Mouse (Mus musculus) adrenal gland, postnatal 36 days (tissue): ENCODE data around the gene Irf8. TPM values are rescaled to one million over a fixed set of nuclear protein-coding genes. Genes with fewer than 3 reads are reported as not detected.

Experiments
- DNase-seq, 2 experiments: peaks; one replicate each; pipeline ENCODE4 v3.0.0; 2021; ENCODE audit warnings: mixed read lengths in 1 of 2
- total RNA-seq, 2 experiments: library from RNA; stranded (reverse); gene quantifications; 2 replicates each; pipeline ENCODE4 v1.2.3; 2021

The Irf8 gene
- total RNA-seq, 2 experiments from 2014 or later: 9.8 to 44.7 TPM

DNA sequence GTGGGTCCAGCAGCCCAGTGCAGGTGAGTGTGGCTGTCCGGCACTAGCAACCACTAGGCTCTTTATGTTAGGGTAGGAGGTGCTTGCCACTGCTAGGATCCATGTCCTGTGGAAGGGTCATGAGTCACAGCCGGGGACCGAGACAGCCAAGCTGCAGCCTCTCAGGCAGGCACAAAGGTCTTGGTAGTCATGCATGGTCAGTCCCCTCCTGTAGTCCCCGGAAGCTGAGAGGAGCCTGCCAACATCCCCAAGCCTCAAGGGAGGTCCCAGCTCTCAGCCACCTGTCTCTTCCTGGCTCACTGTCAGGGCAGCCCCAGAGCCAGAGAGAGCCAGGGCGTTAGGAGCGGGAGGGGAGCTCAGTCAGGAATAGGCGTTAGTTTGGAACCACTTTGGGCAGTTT is 11.1 kb downstream of the Irf8 start:
- no peak for DNase-seq

DNA sequence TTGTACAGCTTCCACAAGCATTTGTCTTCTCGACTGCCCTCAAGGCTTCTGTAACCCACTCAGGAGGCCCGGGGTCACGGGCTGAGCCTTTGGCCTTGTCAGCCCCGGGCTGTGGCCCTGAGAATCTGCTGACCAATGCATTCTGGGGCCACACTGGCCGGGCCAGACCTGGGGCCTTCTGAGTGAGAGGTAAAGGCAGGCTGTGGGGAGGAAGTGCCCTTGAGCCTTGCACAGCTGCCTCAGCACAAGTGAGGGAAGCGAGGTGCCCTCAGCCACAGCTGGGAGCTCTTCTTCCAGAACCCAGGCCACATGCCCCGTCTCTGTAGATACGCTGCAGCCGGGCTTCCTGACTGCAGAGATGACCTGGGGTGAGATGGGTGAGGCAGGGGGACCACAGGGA is 14.5 kb downstream of the Irf8 start:
- peak; percentile 68 to 85 for DNase-seq

DNA sequence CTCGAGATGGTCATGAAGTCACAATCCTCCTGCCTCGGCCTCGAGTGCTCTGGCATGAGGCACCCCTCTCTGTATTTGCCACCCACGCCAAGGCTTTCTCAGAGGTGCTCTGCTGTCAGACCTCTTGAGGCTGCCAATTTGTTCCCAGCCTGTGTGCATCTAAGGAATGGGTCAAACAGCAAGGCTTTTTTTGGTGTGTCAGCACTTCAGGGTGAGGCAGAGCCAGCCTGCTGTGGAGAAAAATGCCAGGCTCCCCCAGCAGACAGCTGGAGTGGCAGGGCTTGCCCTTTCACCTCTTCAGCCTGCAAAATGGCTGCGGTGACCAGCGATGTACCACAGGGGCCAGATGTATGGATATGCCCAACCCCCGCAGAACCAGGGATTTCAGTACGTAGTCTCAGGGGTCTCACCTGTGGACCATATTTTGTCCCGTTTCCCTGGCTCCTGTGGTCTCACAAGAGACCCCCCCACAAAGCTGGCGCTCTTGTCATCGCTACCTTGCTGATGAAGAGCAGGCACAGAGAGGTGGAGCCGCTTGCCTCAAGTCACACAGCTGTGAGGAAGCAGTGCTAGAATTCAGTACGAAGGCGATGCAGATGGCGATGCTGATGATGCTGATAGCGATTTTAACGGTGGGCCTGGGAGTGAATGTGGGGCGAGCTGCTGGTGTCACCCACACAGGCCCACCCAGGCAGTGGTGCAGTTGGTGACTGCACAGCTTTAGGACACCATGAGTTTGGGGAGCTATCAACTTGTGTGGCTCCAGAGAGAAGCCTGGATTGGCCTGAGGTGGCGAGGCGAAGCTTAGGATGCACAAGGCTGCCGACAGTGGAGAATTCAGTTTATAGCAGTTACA is 15.3 kb downstream of the Irf8 start:
- DNase-seq: no peak

DNA sequence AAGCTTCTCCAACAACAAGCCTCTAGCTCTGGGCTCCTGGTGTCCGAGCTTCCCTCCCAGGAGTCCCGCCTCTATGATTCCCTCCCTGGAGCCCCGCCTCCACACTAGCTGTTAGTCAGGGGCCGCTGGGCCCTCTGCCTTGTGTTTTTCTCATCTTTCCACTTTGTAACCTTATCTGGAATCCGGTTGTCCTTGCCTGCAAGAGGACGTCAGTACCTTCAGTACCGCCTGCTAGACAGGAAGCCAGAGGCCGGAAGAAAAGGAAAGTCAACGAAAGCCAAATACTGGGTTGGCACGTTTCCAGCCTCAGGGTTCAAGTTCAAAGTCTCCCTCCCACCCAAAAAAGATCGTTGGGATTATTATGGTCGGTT is 15.9 kb downstream of the Irf8 start:
- DNase-seq: peak; percentile 87 to 89

DNA sequence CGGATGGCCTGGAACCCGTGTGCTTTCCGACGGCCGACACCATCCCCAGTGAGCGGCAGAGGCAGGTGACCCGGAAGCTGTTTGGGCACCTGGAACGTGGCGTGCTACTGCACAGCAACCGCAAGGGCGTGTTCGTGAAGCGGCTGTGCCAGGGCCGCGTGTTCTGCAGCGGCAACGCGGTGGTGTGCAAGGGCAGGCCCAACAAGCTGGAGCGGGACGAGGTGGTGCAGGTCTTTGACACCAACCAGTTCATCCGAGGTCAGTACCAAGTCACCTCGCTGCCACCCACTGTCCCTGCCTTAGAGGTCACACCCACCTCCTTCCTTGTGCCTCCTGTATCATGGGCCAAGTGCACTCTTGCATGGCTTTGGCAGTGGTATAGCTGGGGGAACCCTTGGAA is 17.3 kb downstream of the Irf8 start:
- no peak for DNase-seq

- no peak for DNase-seq
Observed at GRCm38 (mm10) chr8:120755306-120756297, 19.4 kb downstream of the Irf8 start.

DNA sequence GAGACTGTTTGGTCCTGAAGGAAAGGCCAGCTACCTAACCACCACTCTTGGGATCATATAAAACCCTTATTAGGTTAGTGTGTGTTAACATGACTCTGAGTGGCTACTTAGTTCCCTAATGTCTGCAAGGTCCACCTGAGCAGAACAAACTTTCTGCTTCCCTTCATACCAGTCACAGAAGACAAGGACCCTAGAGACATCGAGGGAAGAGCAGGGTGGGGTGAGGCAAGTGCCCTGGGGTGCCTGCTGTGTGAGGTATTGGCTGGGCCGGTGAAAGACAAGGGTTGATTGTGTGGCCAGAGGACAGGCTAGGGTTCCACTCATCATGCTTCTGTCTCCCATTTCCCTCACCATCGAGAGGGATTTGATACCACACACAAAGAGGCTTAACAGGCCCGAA is 21.8 kb downstream of the Irf8 start:
- no peak for DNase-seq

DNA sequence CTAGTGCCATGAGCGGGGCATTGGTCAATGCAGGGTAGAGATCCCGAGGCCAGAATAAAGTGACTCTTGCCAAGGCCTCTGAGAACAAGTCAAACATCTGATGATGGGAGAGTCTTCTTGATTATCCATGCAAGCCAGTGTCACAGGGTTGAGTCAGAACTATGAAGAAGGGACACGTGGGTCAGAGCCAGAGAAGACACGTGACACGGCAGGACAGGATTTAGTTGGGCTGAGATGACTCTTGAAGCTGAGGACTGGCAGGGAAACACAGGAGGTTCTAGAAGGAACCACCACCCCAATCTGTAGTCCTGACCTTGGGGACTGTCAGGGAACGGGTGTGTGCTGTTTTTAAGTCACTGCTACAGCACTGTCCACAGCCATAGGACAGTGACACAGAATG is 23.7 kb downstream of the Irf8 start:
- peak in 1 of 2 experiments; percentile 59 for DNase-seq

DNA sequence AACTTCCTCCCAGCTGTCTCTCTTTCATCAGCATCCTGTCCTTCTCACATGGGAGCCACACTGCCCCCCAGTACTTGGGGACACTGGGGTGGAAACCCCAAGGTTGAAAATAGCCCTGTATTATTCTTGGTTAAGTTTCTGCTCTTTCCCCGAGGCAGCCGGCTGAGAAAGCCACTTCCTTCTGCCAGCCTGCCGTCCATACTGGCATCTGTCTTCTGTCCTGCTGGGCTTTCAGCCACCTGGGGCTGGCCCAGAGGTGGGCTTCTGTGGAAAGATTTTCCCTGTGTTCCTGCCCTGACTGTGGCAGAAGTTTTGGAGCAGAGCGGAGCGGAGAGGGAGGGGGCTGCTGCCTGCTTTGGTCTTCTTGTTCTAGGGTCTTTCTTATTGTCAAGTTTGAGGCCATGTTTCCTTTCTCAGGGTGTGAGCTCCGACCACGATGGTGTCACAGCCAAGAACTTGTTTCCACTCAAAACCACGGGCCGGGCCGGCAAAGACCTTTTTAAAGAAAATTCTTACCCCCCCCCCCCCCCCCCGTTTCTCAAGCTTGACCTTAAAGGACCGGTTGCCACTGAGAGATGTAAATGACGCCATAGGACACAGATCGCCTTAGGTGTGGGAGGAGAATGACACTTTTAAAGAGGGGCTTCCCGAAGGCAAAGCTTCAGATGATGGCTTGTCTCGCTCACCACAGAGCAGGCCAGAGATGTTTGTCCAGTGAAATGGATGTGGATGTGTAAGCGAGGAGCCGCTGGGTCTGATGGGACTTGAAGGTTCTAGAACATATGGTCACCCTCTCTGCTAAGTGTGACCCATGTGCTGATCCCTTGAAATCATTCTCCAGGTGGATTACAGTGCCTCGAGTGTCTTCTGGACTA is 24.4 kb downstream of the Irf8 start:
- DNase-seq: no peak

GRCm38 (mm10) chr8:120763267-120763666 is 27.1 kb downstream of the Irf8 start:
- no peak for DNase-seq

DNA sequence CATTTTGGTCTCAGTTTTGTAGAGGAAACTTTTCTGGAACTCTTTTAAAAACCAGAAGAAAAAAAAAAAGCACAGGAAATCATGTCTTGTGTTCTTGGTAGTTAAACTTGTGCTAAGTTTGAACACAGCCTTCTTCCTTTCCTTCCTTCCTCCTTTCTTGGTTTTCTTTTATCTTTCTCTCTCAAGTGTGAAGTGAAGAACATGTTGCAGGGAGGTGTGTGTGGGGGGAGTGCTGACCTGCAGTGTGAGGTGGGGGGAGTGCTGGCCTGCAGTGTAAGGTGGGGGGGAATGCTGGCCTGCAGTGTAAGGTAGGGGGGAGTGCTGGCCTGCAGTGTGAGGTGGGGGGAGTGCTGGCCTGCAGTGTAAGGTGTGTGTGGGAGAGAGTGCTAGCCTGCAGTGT is 28.5 kb downstream of the Irf8 start:
- DNase-seq: no peak

GRCm38 (mm10) chr8:120766622-120767021 is 30.5 kb downstream of the Irf8 start:
- no peak for DNase-seq

DNA sequence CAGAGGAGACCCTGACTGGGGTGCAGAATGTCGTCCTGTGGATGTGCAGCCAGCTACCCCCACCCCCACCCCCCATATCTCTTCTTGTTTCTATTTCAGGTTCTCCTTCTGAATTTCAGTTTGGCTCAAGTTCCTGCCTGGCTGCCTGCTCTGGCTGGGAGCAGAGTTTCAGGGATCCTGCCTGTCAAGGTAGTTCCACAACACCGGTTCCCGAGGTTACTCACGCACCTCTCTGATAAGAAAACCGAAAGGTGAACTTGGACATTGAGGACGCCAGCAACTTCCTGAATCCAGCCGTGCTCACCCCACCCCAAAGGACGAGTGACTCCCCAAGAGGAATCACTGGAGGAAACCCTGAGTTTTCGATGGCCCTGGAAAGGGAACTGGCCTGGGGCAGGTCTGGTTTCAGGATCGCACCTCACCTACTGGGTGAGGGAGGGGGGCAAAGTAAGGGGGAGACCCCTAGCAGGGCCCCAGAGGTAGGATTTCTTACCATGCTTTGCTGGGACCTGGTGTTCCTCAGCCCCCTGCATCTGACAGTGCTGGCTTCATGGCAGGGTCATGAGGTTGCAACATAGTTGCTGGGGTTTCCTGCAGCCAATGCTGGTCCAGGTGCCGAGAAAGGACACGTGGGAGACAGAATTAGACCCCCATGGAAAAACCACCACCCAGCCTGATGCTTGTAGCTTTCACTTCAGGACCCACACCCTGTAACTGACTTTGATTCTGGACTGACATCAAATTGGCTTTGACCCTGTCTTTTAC is 32.5 kb downstream of the Irf8 start:
- no peak for DNase-seq

- DNase-seq: no peak
Observed at GRCm38 (mm10) chr8:120777184-120777583, 41.0 kb downstream of the Irf8 start.

GRCm38 (mm10) chr8:120777732-120778131 is 41.6 kb downstream of the Irf8 start:
- DNase-seq: no peak

DNA sequence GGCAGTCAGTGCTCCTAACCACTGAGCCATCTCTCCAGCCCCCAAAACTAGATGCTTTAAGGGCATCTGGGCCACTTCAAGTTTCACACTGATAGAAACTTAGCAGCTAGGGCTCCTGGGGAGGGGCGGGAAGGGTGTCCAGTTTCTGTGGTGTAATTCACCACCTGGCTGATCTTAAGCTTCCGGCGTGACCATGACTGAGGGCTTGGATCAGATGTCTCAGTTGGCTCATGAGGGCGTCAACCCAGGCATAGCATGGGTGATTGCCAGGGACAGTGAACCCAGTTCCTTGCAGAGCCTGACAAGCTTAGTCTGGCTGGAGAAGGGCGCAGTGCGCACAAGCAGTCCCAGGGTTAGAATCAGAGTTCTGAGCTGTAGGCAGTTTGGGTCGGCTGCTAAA is 42.9 kb downstream of the Irf8 start:
- DNase-seq: no peak

DNA sequence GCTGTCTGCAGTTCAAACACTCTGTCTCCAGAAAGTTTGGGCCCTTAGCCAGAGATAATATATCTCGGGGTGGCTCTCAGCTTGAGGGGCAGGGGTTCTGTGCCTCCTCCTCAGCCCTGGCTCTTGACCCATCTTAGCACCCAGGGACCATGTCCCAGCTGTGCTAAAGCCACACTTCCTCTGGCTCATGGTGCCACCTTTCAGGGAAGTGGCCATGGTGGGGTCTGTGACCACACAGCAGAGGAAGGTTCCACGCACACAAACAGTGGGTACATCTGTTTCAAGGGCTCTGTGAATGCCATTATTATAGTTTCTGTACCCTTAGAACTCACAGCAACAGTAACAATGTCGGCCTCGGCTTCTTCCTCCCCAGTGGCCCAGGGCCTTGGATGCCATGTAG is 47.6 kb downstream of the Irf8 start:
- no peak for DNase-seq

- DNase-seq: no peak
Observed at GRCm38 (mm10) chr8:120786753-120787152, 50.6 kb downstream of the Irf8 start.

DNA sequence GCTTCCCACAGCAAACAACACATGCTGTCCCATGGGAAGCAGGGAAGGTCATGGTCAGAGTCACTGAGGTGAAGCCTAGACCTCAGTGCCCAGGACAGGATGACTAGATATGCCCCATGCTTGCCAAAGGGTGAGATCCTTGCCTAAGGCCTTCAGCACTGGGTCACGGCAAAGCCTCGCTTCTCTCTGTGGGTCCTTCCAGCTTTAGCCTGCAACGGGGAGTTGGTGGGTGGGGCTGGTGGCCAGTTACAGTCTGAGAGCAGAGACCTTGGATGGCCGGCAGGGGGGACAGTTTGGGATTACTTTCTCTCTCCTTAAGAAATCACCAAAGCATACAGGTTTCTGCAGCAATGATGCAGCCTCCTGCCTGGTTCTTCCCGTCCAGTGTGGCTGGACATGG is 51.5 kb downstream of the Irf8 start:
- peak in 1 of 2 experiments; percentile 29 for DNase-seq

- DNase-seq: peak in 1 of 2 experiments; percentile 16
Observed at GRCm38 (mm10) chr8:120792710-120793109, 56.6 kb downstream of the Irf8 start.

DNA sequence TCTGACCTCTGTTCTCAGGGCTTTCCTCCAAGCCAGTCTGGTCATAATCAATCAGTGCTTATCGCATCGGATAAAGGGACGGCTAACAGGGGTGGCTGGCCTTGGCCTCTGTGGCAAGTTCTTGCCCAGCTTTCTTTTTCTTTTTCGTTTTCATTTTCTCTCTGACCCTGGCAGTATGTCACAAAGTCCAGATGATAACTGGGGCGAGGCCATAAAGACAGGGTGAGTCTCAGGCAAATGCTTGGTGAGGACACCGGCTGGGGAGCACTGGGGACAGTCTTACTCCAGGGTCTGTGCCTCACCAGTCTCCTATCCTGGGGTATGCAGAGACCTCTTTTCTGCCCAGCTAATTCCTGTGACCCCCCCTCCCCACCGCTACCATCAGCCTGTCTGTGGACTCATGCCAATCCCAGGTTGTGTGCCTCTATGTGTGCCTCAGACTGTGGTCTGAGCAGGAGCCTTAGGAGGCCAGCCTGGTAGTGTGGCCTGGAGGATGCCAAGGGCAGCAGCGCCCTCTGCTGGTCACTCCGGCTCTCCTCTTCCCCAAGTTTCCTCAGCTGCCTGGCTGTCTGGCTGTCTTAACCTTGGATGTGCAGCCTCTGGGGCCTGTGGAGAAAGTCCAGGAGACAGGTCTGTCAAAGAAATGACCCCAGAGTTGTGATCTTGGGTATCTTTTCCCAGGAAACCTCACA is 59.9 kb downstream of the Irf8 start:
- DNase-seq: peak; percentile 87 to 93
